Mouse (Mus musculus) CH12.LX (cell line): Measurements from ENCODE around the gene Gm20219.

ENCODE experiments used
- BHLHE40 ChIP-seq: IDR thresholded peaks from 2 replicates; pipeline ENCODE4 v1.6.1; 2011; ENCODE audit warnings: mild to moderate bottlenecking, low read depth, low read length, improper control_type of control experiment
- CHD2 ChIP-seq: IDR thresholded peaks from 2 replicates; pipeline ENCODE4 v1.6.1; 2011; ENCODE audit warnings: low read length, improper control_type of control experiment
- CTCF ChIP-seq, 2 experiments: IDR thresholded peaks in 1 of 2; conservative IDR thresholded peaks in 1 of 2; 2 replicates each; pipeline ENCODE4 v1.5.1; 2011 to 2012; ENCODE audit warnings: low read depth in 2 of 2, low read length in 2 of 2, improper control_type of control experiment in 1 of 2, inconsistent platforms in 1 of 2, mild to moderate bottlenecking in 1 of 2, moderate library complexity in 1 of 2
- E2F4 ChIP-seq: IDR thresholded peaks from 2 replicates; pipeline ENCODE4 v1.6.1; 2011; ENCODE audit warnings: low read depth, low read length, improper control_type of control experiment; ENCODE audit not compliant: insufficient replicate concordance
- EP300 ChIP-seq: IDR thresholded peaks from 2 replicates; pipeline ENCODE4 v1.6.1; 2011; ENCODE audit warnings: low read length, improper control_type of control experiment
- ETS1 ChIP-seq: conservative IDR thresholded peaks from 2 replicates; pipeline ENCODE4 v1.6.1; 2012; ENCODE audit warnings: low read depth, mild to moderate bottlenecking, inconsistent platforms, low read length, improper control_type of control experiment, moderate library complexity
- HCFC1 ChIP-seq: IDR thresholded peaks from 2 replicates; pipeline ENCODE4 v1.6.1; 2012; ENCODE audit warnings: low read depth, mild to moderate bottlenecking, inconsistent platforms, low read length, improper control_type of control experiment
- KAT2A ChIP-seq: IDR thresholded peaks from 2 replicates; pipeline ENCODE4 v1.6.1; 2012; ENCODE audit warnings: low read length, improper control_type of control experiment, inconsistent platforms; ENCODE audit not compliant: insufficient replicate concordance
- MAX ChIP-seq: IDR thresholded peaks from 2 replicates; pipeline ENCODE4 v1.6.1; 2011; ENCODE audit warnings: low read length, improper control_type of control experiment
- POLR2A ChIP-seq: IDR thresholded peaks from 2 replicates; pipeline ENCODE4 v1.6.1; 2011; ENCODE audit warnings: low read depth, mild to moderate bottlenecking, improper control_type of control experiment, low read length
- UBTF ChIP-seq: IDR thresholded peaks from 2 replicates; pipeline ENCODE4 v1.6.1; 2012; ENCODE audit warnings: low read depth, mild to moderate bottlenecking, inconsistent platforms, low read length, improper control_type of control experiment, moderate library complexity
- USF2 ChIP-seq: conservative IDR thresholded peaks from 2 replicates; pipeline ENCODE4 v1.6.1; 2011; ENCODE audit warnings: low read depth, low read length, improper control_type of control experiment
- ZC3H11A ChIP-seq: IDR thresholded peaks from 2 replicates; pipeline ENCODE4 v1.6.1; 2012; ENCODE audit warnings: low read depth, mild to moderate bottlenecking, inconsistent platforms, low read length, improper control_type of control experiment

- TF ChIP-seq CTCF (conservative IDR thresholded peaks at IDR 0.05 in 1 of 2, IDR thresholded peaks at IDR 0.05 in 1 of 2; ENCODE audit: low read depth in 2 of 2, low read length in 2 of 2) (no peak), CHD2 (no peak), E2F4 (no peak), POLR2A (no peak), KAT2A (no peak), EP300 (no peak), USF2 (no peak), MAX (no peak), HCFC1 (no peak), BHLHE40 (no peak), UBTF (no peak), ZC3H11A (no peak), ETS1 (no peak)
Observed at GRCm38 (mm10) chr17:56588921-56589320, 34.7 kb upstream of the Gm20219 start.
